Mouse (Mus musculus): ENCODE measurements around the gene Atp5j.
A peak's percentile ranks its signal among the peaks of the same experiment; 100 is the strongest.

DNA sequence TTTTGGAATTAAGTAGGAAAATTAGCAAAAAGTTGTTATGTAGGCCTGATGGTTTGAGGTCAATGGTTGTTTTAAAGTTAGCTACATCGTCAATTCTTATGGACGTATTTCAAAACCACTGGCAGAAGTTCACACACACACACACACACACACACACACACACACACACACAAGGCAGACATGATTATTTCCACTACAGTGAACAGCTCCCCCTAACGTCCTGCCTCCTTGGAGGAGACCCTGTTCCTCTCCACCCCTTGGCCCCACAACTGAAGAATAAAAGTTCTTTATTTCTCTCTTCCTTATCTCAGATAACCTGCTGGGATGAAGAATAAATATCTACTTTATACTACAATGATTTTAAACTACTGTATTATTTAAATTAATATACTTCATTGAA is 40.1 kb downstream of the Atp5j start:
- TF ChIP-seq CTCF (IDR thresholded peaks at IDR 0.05; ENCODE audit: low read depth, low read length) (peak; percentile 22), POLR2A (IDR thresholded peaks at IDR 0.05; ENCODE audit: insufficient read depth, low read length) (no peak)
